Mouse (Mus musculus) hindbrain, embryonic 11.5 days (tissue): ENCODE results near the gene D8Ertd738e. TPM values are rescaled to one million over a fixed set of nuclear protein-coding genes. Genes with fewer than 3 reads are reported as not detected.

Experiments
- ATAC-seq: fragments of 200-750 bp; cut with Nextera tagmentation; 2 replicates; pipeline ENCODE4 v1.8.0; 2017; ENCODE audit warnings: mild to moderate bottlenecking, moderate TSS enrichment, moderate library complexity; ENCODE audit not compliant: low FRiP score
- DNase-seq: peaks from one replicate; pipeline ENCODE4 v3.0.0-alpha.2; 2015; ENCODE audit warnings: low spot score
- H3K27ac ChIP-seq: fragments of 300-500 bp; sonication (generic); 2 replicates; pipeline ENCODE4 v1.5.1; 2014; ENCODE audit warnings: mild to moderate bottlenecking, low read depth, low read length
- H3K27me3 ChIP-seq: fragments of 300-500 bp; sonication (generic); 2 replicates; pipeline ENCODE4 v1.6.1; 2014; ENCODE audit warnings: mild to moderate bottlenecking, low read length, moderate library complexity, mixed read lengths; ENCODE audit not compliant: control insufficient read depth, insufficient read depth
- H3K36me3 ChIP-seq: fragments of 300-500 bp; sonication (generic); 2 replicates; pipeline ENCODE4 v1.6.1; 2014; ENCODE audit warnings: mild to moderate bottlenecking, low read length, moderate library complexity, mixed read lengths; ENCODE audit not compliant: control insufficient read depth, insufficient read depth
- H3K4me1 ChIP-seq: fragments of 300-500 bp; sonication (generic); replicated peaks from 2 replicates; pipeline ENCODE4 v1.6.1; 2014; ENCODE audit warnings: low read length, mixed read lengths; ENCODE audit not compliant: control insufficient read depth, insufficient read depth
- H3K4me2 ChIP-seq: fragments of 300-500 bp; sonication (generic); replicated peaks from 2 replicates; pipeline ENCODE4 v1.6.1; 2014; ENCODE audit warnings: mild to moderate bottlenecking, low read depth, low read length
- H3K4me3 ChIP-seq: fragments of 300-500 bp; sonication (generic); 2 replicates; pipeline ENCODE4 v1.5.1; 2014; ENCODE audit warnings: low read depth, low read length
- H3K9ac ChIP-seq: fragments of 300-500 bp; sonication (generic); 2 replicates; pipeline ENCODE4 v1.6.1; 2014; ENCODE audit warnings: low read depth, low read length
- H3K9me3 ChIP-seq: fragments of 300-500 bp; sonication (generic); 2 replicates; pipeline ENCODE4 v1.6.1; 2016; ENCODE audit warnings: low read length; ENCODE audit not compliant: control insufficient read depth
- WGBS: fragments of 180-500 bp; shearing (Covaris S2); extraction: QIAGEN DNeasy Blood & Tissue Kit; methylation state at CpG from one replicate; pipeline ENCODE4 v1.1.7; 2014; 5-methylcytosine and 5-hydroxymethylcytosine counted together
- polyA plus RNA-seq: library from polyadenylated mRNA; unstranded; fragments of >200 nt; fragmentation: Nextera tagmentation; extraction: Ambion mirVana; gene quantifications from 2 replicates; pipeline ENCODE4 v1.2.1, GENCODE M21; 2014

D8Ertd738e gene
- polyA plus RNA-seq, 1 experiment from 2014 or later: 298 TPM

- Histone ChIP-seq H3K9ac (no peak overlapping the region), H3K27ac (no peak overlapping the region), H3K27me3 (no peaks in the 10 kb centered on the region), H3K4me2 (no peak overlapping the region), H3K4me1 (no peaks in the 10 kb centered on the region), H3K9me3 (no peaks in the 10 kb centered on the region), H3K36me3 (peaks cover 24% of the 10 kb centered on the region), H3K4me3 (no peak overlapping the region)
- ATAC-seq (no peak), DNase-seq (no peak)
- WGBS: 81% methylated on average over 21 of the region's 21 CpGs
Observed at GRCm38 (mm10) chr8:84223322-84224029, 26.0 kb downstream of the D8Ertd738e start.

- peaks cover 24% of the 10 kb centered on the region for H3K36me3 ChIP-seq
- ATAC-seq (no peak), DNase-seq (no peak)
- no peaks in the 10 kb centered on the region for H3K9me3 ChIP-seq
- no peak overlapping the region for H3K4me2 ChIP-seq
- no peak overlapping the region for H3K4me3 ChIP-seq
- H3K27ac ChIP-seq: no peak overlapping the region
- WGBS: 96% methylated on average over 9 of the region's 9 CpGs
- no peaks in the 10 kb centered on the region for H3K4me1 ChIP-seq
- H3K27me3 ChIP-seq: no peaks in the 10 kb centered on the region
- no peak overlapping the region for H3K9ac ChIP-seq
Observed at GRCm38 (mm10) chr8:84222566-84223165, 26.9 kb downstream of the D8Ertd738e start.

- no peak for ATAC-seq
- H3K9me3 ChIP-seq: no peaks in the 10 kb centered on the region
- H3K9ac ChIP-seq: no peak overlapping the region
- H3K4me1 ChIP-seq: no peaks in the 10 kb centered on the region
- peaks cover 21% of the 10 kb centered on the region for H3K36me3 ChIP-seq
- no peak overlapping the region for H3K4me3 ChIP-seq
- no peak for DNase-seq
- H3K27ac ChIP-seq: no peak overlapping the region
- H3K4me2 ChIP-seq: no peak overlapping the region
- H3K27me3 ChIP-seq: no peaks in the 10 kb centered on the region
- WGBS: 91% methylated on average over 7 of the region's 7 CpGs
Observed at GRCm38 (mm10) chr8:84220105-84220504, 29.4 kb downstream of the D8Ertd738e start.

GRCm38 (mm10) chr8:84218143-84218542 is 31.4 kb downstream of the D8Ertd738e start:
- H3K27ac ChIP-seq: no peak overlapping the region
- no peak overlapping the region for H3K9ac ChIP-seq
- peaks cover 21% of the 10 kb centered on the region for H3K36me3 ChIP-seq
- 93% methylated on average over 5 of the region's 5 CpGs for WGBS
- no peak overlapping the region for H3K4me2 ChIP-seq
- H3K9me3 ChIP-seq: no peaks in the 10 kb centered on the region
- H3K4me3 ChIP-seq: no peak overlapping the region
- ATAC-seq: no peak
- no peaks in the 10 kb centered on the region for H3K4me1 ChIP-seq
- no peaks in the 10 kb centered on the region for H3K27me3 ChIP-seq
- DNase-seq: no peak

- H3K9ac ChIP-seq: no peak overlapping the region
- H3K9me3 ChIP-seq: no peaks in the 10 kb centered on the region
- H3K27ac ChIP-seq: no peak overlapping the region
- H3K4me1 ChIP-seq: no peaks in the 10 kb centered on the region
- ATAC-seq (no peak), DNase-seq (no peak)
- H3K36me3 ChIP-seq: peaks cover 19% of the 10 kb centered on the region
- no peak overlapping the region for H3K4me2 ChIP-seq
- H3K4me3 ChIP-seq: no peak overlapping the region
- WGBS: 98% methylated on average over 11 of the region's 11 CpGs
- H3K27me3 ChIP-seq: no peaks in the 10 kb centered on the region
Observed at GRCm38 (mm10) chr8:84217206-84217605, 32.3 kb downstream of the D8Ertd738e start.

- 90% methylated on average over 4 of the region's 4 CpGs for WGBS
- ATAC-seq (no peak), DNase-seq (no peak)
- no peaks in the 10 kb centered on the region for H3K9me3 ChIP-seq
- H3K36me3 ChIP-seq: peaks cover 22% of the 10 kb centered on the region
- H3K27ac ChIP-seq: no peak overlapping the region
- no peaks in the 10 kb centered on the region for H3K27me3 ChIP-seq
- no peak overlapping the region for H3K9ac ChIP-seq
- no peak overlapping the region for H3K4me2 ChIP-seq
- no peaks in the 10 kb centered on the region; the same call in 1 of the 2 replicates for H3K4me1 ChIP-seq
- H3K4me3 ChIP-seq: no peak overlapping the region
Observed at GRCm38 (mm10) chr8:84213277-84213676, 36.2 kb downstream of the D8Ertd738e start.

- no peaks in the 10 kb centered on the region for H3K27me3 ChIP-seq
- DNase-seq: no peak
- no peak overlapping the region for H3K4me2 ChIP-seq
- no peaks in the 10 kb centered on the region; the same call in 1 of the 2 replicates for H3K4me1 ChIP-seq
- H3K36me3 ChIP-seq: peaks cover 19% of the 10 kb centered on the region
- H3K27ac ChIP-seq: no peak overlapping the region
- WGBS: 94% methylated on average over 31 of the region's 31 CpGs
- ATAC-seq: no peak
- no peaks in the 10 kb centered on the region for H3K9me3 ChIP-seq
- H3K4me3 ChIP-seq: no peak overlapping the region
- no peak overlapping the region for H3K9ac ChIP-seq
Observed at GRCm38 (mm10) chr8:84211881-84212563, 37.5 kb downstream of the D8Ertd738e start.

GRCm38 (mm10) chr8:84211202-84211601 is 38.3 kb downstream of the D8Ertd738e start:
- DNase-seq (no peak), ATAC-seq (no peak)
- H3K4me3 ChIP-seq: no peak overlapping the region
- H3K4me2 ChIP-seq: no peak overlapping the region
- peaks cover 18% of the 10 kb centered on the region for H3K36me3 ChIP-seq
- no peak overlapping the region for H3K27ac ChIP-seq
- no peaks in the 10 kb centered on the region; the same call in 1 of the 2 replicates for H3K4me1 ChIP-seq
- H3K9ac ChIP-seq: no peak overlapping the region
- no peaks in the 10 kb centered on the region for H3K9me3 ChIP-seq
- WGBS: 92% methylated on average over 3 of the region's 3 CpGs
- no peaks in the 10 kb centered on the region for H3K27me3 ChIP-seq
